Mouse (Mus musculus): ENCODE measurements at regions not wholly inside any gene's neighbourhood (a gene's known extent, or its start where the extent isn't known, plus 50 kb on each side); places are given as distances from the start of the nearest gene placed in this dataset.

GRCm38 (mm10) chr1:76550876-76551275 is 964.0 kb downstream of the Epha4 start:
- Histone ChIP-seq H3K36me3 (ENCODE audit: insufficient read depth, low read length) (no peaks in the 10 kb centered on the region), H3K4me2 (ENCODE audit: low read depth, low read length, poor library complexity, severe bottlenecking) (no peak overlapping the region), H3K9ac (replicated peaks; ENCODE audit: low read length, poor library complexity, severe bottlenecking) (no peak overlapping the region), H3K27ac (ENCODE audit: low read depth, low read length) (no peak overlapping the region), H3K27me3 (ENCODE audit: insufficient read depth, low read length) (no peaks in the 10 kb centered on the region), H3K4me3 (ENCODE audit: low read depth, low read length) (no peak overlapping the region), H3K9me3 (ENCODE audit: low read length) (no peaks in the 10 kb centered on the region), H3K4me1 (ENCODE audit: insufficient read depth, low read length) (no peaks in the 10 kb centered on the region)
- WGBS: 77% methylated on average over 5 of the region's 5 CpGs
- DNase-seq (ENCODE audit: low spot score) (peak; percentile 37), ATAC-seq (ENCODE audit: low FRiP score) (no peak)
- TF ChIP-seq CTCF (IDR thresholded peaks at IDR 0.05): no peak

DNA sequence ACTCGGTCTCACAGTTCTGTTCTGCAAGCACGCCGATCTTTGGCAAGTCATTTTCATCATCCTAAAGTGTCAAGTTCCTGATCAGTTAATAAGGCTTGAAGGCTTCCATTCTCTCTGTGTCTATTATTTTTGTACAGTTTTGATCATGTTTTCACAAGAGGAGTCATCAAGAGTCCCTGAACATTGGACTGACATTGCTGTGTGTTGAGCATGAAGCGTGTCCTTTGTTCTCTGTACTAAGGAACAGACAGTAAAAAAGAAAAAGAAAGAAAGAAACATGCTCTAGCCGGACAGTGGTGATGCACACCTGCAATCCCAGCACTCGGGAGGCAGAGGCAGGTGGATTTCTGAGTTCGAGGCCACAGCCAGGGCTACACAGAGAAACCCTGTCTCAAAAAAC is 955.4 kb downstream of the Epha4 start:
- no peak overlapping the region for H3K4me2 ChIP-seq (ENCODE audit: low read depth, low read length, poor library complexity, severe bottlenecking)
- 87% methylated on average over 7 of the region's 7 CpGs for WGBS
- H3K9me3 ChIP-seq (ENCODE audit: low read length): no peaks in the 10 kb centered on the region
- TF ChIP-seq CTCF (IDR thresholded peaks at IDR 0.05): no peak
- H3K4me1 ChIP-seq (ENCODE audit: insufficient read depth, low read length): no peaks in the 10 kb centered on the region
- DNase-seq (ENCODE audit: low spot score) (no peak), ATAC-seq (ENCODE audit: low FRiP score) (no peak)
- H3K36me3 ChIP-seq (ENCODE audit: insufficient read depth, low read length): no peaks in the 10 kb centered on the region
- H3K4me3 ChIP-seq (ENCODE audit: low read depth, low read length): no peak overlapping the region
- H3K27me3 ChIP-seq (ENCODE audit: insufficient read depth, low read length): no peaks in the 10 kb centered on the region
- H3K9ac ChIP-seq (replicated peaks; ENCODE audit: low read length, poor library complexity, severe bottlenecking): no peak overlapping the region
- no peak overlapping the region for H3K27ac ChIP-seq (ENCODE audit: low read depth, low read length)

DNA sequence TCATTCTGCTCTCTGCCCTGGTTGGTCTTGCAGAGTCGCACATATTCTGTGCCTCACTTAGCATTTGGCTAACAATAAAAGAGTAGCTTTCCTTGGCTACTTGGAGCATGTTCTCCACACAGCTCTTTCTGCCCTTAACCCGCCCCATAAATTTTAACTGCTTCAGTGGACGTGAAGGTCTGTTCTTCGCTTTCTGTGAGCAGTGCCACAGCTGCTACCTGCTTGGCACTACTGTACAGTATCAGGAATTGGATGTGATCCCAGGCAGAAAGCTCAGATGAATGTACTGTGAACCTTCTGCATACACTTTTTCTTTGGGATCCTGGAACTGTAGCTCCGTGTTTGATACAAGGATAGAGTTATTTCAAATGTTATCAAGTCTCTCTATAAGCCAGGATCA is 939.4 kb downstream of the Epha4 start:
- Histone ChIP-seq H3K4me1 (ENCODE audit: insufficient read depth, low read length) (no peaks in the 10 kb centered on the region), H3K27ac (ENCODE audit: low read depth, low read length) (no peak overlapping the region), H3K9ac (replicated peaks; ENCODE audit: low read length, poor library complexity, severe bottlenecking) (no peak overlapping the region), H3K36me3 (ENCODE audit: insufficient read depth, low read length) (no peaks in the 10 kb centered on the region), H3K4me3 (ENCODE audit: low read depth, low read length) (no peak overlapping the region), H3K9me3 (ENCODE audit: low read length) (no peaks in the 10 kb centered on the region), H3K27me3 (ENCODE audit: insufficient read depth, low read length) (no peaks in the 10 kb centered on the region), H3K4me2 (ENCODE audit: low read depth, low read length, poor library complexity, severe bottlenecking) (no peak overlapping the region)
- DNase-seq (ENCODE audit: low spot score): peak; percentile 80
- 68% methylated on average over 5 of the region's 5 CpGs for WGBS
- no peak for ATAC-seq (ENCODE audit: low FRiP score)
- no peak for TF ChIP-seq CTCF (IDR thresholded peaks at IDR 0.05)

GRCm38 (mm10) chr1:76585921-76586320 is 929.0 kb downstream of the Epha4 start:
- Histone ChIP-seq H3K4me3 (ENCODE audit: low read depth, low read length) (no peak overlapping the region), H3K4me1 (ENCODE audit: insufficient read depth, low read length) (no peaks in the 10 kb centered on the region), H3K27me3 (ENCODE audit: insufficient read depth, low read length) (no peaks in the 10 kb centered on the region), H3K36me3 (ENCODE audit: insufficient read depth, low read length) (no peaks in the 10 kb centered on the region), H3K4me2 (ENCODE audit: low read depth, low read length, poor library complexity, severe bottlenecking) (no peak overlapping the region), H3K27ac (ENCODE audit: low read depth, low read length) (no peak overlapping the region), H3K9ac (replicated peaks; ENCODE audit: low read length, poor library complexity, severe bottlenecking) (no peak overlapping the region), H3K9me3 (ENCODE audit: low read length) (no peaks in the 10 kb centered on the region)
- DNase-seq (ENCODE audit: low spot score) (no peak), ATAC-seq (ENCODE audit: low FRiP score) (no peak)
- no peak for TF ChIP-seq CTCF (IDR thresholded peaks at IDR 0.05)
- WGBS: 94% methylated on average over 2 of the region's 2 CpGs

GRCm38 (mm10) chr1:76625831-76626230 is 889.1 kb downstream of the Epha4 start:
- Histone ChIP-seq H3K9me3 (ENCODE audit: low read length) (no peaks in the 10 kb centered on the region), H3K27me3 (ENCODE audit: insufficient read depth, low read length) (no peaks in the 10 kb centered on the region), H3K27ac (ENCODE audit: low read depth, low read length) (no peak overlapping the region), H3K4me2 (ENCODE audit: low read depth, low read length, poor library complexity, severe bottlenecking) (no peak overlapping the region), H3K4me1 (ENCODE audit: insufficient read depth, low read length) (no peaks in the 10 kb centered on the region), H3K36me3 (ENCODE audit: insufficient read depth, low read length) (no peaks in the 10 kb centered on the region), H3K4me3 (ENCODE audit: low read depth, low read length) (no peak overlapping the region), H3K9ac (replicated peaks; ENCODE audit: low read length, poor library complexity, severe bottlenecking) (no peak overlapping the region)
- ATAC-seq (ENCODE audit: low FRiP score): no peak
- no peak for DNase-seq (ENCODE audit: low spot score)
- WGBS: 23% methylated on average over 3 of the region's 3 CpGs
- no peak for TF ChIP-seq CTCF (IDR thresholded peaks at IDR 0.05)

GRCm38 (mm10) chr1:76629861-76630260 is 885.0 kb downstream of the Epha4 start:
- Histone ChIP-seq H3K4me3 (ENCODE audit: low read depth, low read length) (no peak overlapping the region), H3K4me2 (ENCODE audit: low read depth, low read length, poor library complexity, severe bottlenecking) (no peak overlapping the region), H3K27ac (ENCODE audit: low read depth, low read length) (no peak overlapping the region), H3K36me3 (ENCODE audit: insufficient read depth, low read length) (no peaks in the 10 kb centered on the region), H3K27me3 (ENCODE audit: insufficient read depth, low read length) (no peaks in the 10 kb centered on the region), H3K9me3 (ENCODE audit: low read length) (no peaks in the 10 kb centered on the region), H3K4me1 (ENCODE audit: insufficient read depth, low read length) (no peaks in the 10 kb centered on the region), H3K9ac (replicated peaks; ENCODE audit: low read length, poor library complexity, severe bottlenecking) (no peak overlapping the region)
- DNase-seq (ENCODE audit: low spot score) (no peak), ATAC-seq (ENCODE audit: low FRiP score) (no peak)
- TF ChIP-seq CTCF (IDR thresholded peaks at IDR 0.05): peak; percentile 13; the same call in 1 of the 2 replicates

Data from midbrain, postnatal 0 days (tissue).